Mouse (Mus musculus): Measurements from ENCODE around the gene Gm45711.
"Not testable (repeated sequence)": the region's sequence is repeated elsewhere in the genome, so short reads cannot be mapped to it uniquely, and the experiment has no call there.

GRCm38 (mm10) chr8:104261802-104262201 is 48.1 kb downstream of the Gm45711 start:
- not testable (repeated sequence) for TF ChIP-seq POLR2A (IDR thresholded peaks at IDR 0.05; ENCODE audit: borderline replicate concordance, low read depth, low read length); CTCF (IDR thresholded peaks at IDR 0.05; ENCODE audit: low read depth, low read length)

Measured in bone marrow macrophage, adult 2 months (primary cell).